Mouse (Mus musculus) midbrain, embryonic 13.5 days (tissue): Measurements from ENCODE around the gene Cdt1. TPM values are rescaled to one million over a fixed set of nuclear protein-coding genes. Genes with fewer than 3 reads are reported as not detected.

Experiments used
- ATAC-seq: fragments of 200-750 bp; cut with Nextera tagmentation; 2 replicates; pipeline ENCODE4 v1.8.0; 2017; ENCODE audit warnings: mild to moderate bottlenecking, moderate TSS enrichment, moderate library complexity
- H3K27ac ChIP-seq: fragments of 300-500 bp; sonication (generic); 2 replicates; pipeline ENCODE4 v1.5.1; 2015; ENCODE audit warnings: inconsistent platforms, mild to moderate bottlenecking, moderate library complexity
- H3K27me3 ChIP-seq: fragments of 300-500 bp; sonication (generic); 2 replicates; pipeline ENCODE4 v1.6.1; 2015; ENCODE audit warnings: mild to moderate bottlenecking, inconsistent platforms
- H3K36me3 ChIP-seq: fragments of 300-500 bp; sonication (generic); 2 replicates; pipeline ENCODE4 v1.6.1; 2015; ENCODE audit warnings: mild to moderate bottlenecking, inconsistent platforms
- H3K4me1 ChIP-seq: fragments of 300-500 bp; sonication (generic); replicated peaks from 2 replicates; pipeline ENCODE4 v1.6.1; 2015; ENCODE audit warnings: inconsistent platforms
- H3K4me2 ChIP-seq: fragments of 300-500 bp; sonication (generic); replicated peaks from 2 replicates; pipeline ENCODE4 v1.6.1; 2015; ENCODE audit warnings: moderate library complexity, mild to moderate bottlenecking, inconsistent platforms
- H3K4me3 ChIP-seq: fragments of 300-500 bp; sonication (generic); replicated peaks from 2 replicates; pipeline ENCODE4 v1.5.1; 2015; ENCODE audit warnings: mild to moderate bottlenecking, inconsistent platforms
- H3K9ac ChIP-seq: fragments of 300-500 bp; sonication (generic); replicated peaks from 2 replicates; pipeline ENCODE4 v1.6.1; 2015; ENCODE audit warnings: mild to moderate bottlenecking, inconsistent platforms
- H3K9me3 ChIP-seq: fragments of 300-500 bp; sonication (generic); 2 replicates; pipeline ENCODE4 v1.6.1; 2016; ENCODE audit warnings: mild to moderate bottlenecking, inconsistent platforms
- WGBS: fragments of 180-500 bp; shearing (Covaris S2); methylation state at CpG from one replicate; pipeline ENCODE4 v1.1.7; 2015; 5-methylcytosine and 5-hydroxymethylcytosine counted together
- polyA plus RNA-seq: library from polyadenylated mRNA; unstranded; fragments of >200 nt; fragmentation: Nextera tagmentation; extraction: Ambion mirVana; gene quantifications from 2 replicates; pipeline ENCODE4 v1.2.1, GENCODE M21; 2015

The Cdt1 gene
- polyA plus RNA-seq, 1 experiment from 2014 or later, result 14.1 TPM

GRCm38 (mm10) chr8:122606810-122607209 is 39.0 kb downstream of the Cdt1 start:
- 89% methylated on average over 11 of the region's 12 CpGs for WGBS
- H3K4me2 ChIP-seq, result no peak overlapping the region
- peaks cover 9% of the 10 kb centered on the region for H3K4me1 ChIP-seq
- H3K9ac ChIP-seq, result no peak overlapping the region
- H3K27ac ChIP-seq, result no peak overlapping the region
- ATAC-seq, result no peak
- H3K9me3 ChIP-seq, result no peaks in the 10 kb centered on the region
- no peak overlapping the region for H3K4me3 ChIP-seq
- no peaks in the 10 kb centered on the region for H3K36me3 ChIP-seq
- H3K27me3 ChIP-seq, result no peaks in the 10 kb centered on the region

- no peaks in the 10 kb centered on the region for H3K27me3 ChIP-seq
- no peak overlapping the region for H3K9ac ChIP-seq
- H3K36me3 ChIP-seq, result 0 out of 2 replicates have a peak, but pooled peaks cover 5% of the 10 kb centered on the region
- peaks cover 21% of the 10 kb centered on the region for H3K4me1 ChIP-seq
- peak overlapping the region; percentile 93 for H3K4me2 ChIP-seq
- H3K9me3 ChIP-seq, result no peaks in the 10 kb centered on the region
- H3K4me3 ChIP-seq, result 0 out of 2 replicates have a peak overlapping the region, but pooled peaks have one; percentile 61
- WGBS, result 57% methylated on average over 4 of the region's 4 CpGs
- ATAC-seq, result no peak
- no peak overlapping the region for H3K27ac ChIP-seq
Observed at GRCm38 (mm10) chr8:122610209-122610608, 42.4 kb downstream of the Cdt1 start.

- peak; percentile 12; the same call in 1 of the 2 replicates for ATAC-seq
- peaks cover 21% of the 10 kb centered on the region for H3K4me1 ChIP-seq
- 0 out of 2 replicates have a peak, but pooled peaks cover 7% of the 10 kb centered on the region for H3K36me3 ChIP-seq
- peak overlapping the region; percentile 61 for H3K4me3 ChIP-seq
- 2% methylated on average over 20 of the region's 20 CpGs for WGBS
- H3K27me3 ChIP-seq, result no peaks in the 10 kb centered on the region
- peak overlapping the region; percentile 72 for H3K9ac ChIP-seq
- no peaks in the 10 kb centered on the region for H3K9me3 ChIP-seq
- H3K27ac ChIP-seq, result peak overlapping the region; percentile 74
- H3K4me2 ChIP-seq, result peak overlapping the region; percentile 93
Observed at GRCm38 (mm10) chr8:122610612-122611277, 42.9 kb downstream of the Cdt1 start.

- H3K4me2 ChIP-seq, result peak within 1 kb of the TSS; percentile 93
- H3K27me3 ChIP-seq, result no peaks in the 10 kb centered on the region
- peak within 1 kb of the TSS; percentile 61 for H3K4me3 ChIP-seq
- H3K36me3 ChIP-seq, result 0 out of 2 replicates have a peak, but pooled peaks cover 7% of the 10 kb centered on the region
- peak within 1 kb of the TSS; percentile 91 for H3K27ac ChIP-seq
- H3K9me3 ChIP-seq, result no peaks in the 10 kb centered on the region
- peaks cover 21% of the 10 kb centered on the region for H3K4me1 ChIP-seq
- peak within 1 kb of the TSS; percentile 72 for H3K9ac ChIP-seq
- under 1% methylated on average over 46 of the region's 57 CpGs for WGBS
- peak; percentile 95 for ATAC-seq
Observed at GRCm38 (mm10) chr8:122611295-122612133, 43.7 kb downstream of the Cdt1 start, which contains the start of the genes Galns and Trappc2l. Gene Galns (minus strand): TSS chr8:122611463. Gene Trappc2l (plus strand): TSS chr8:122611640.

- Histone ChIP-seq H3K9me3 (no peaks in the 10 kb centered on the region), H3K27me3 (no peaks in the 10 kb centered on the region), H3K36me3 (0 out of 2 replicates have a peak, but pooled peaks cover 7% of the 10 kb centered on the region), H3K27ac (no peak overlapping the region), H3K4me1 (peaks cover 28% of the 10 kb centered on the region), H3K4me3 (no peak overlapping the region), H3K4me2 (no peak overlapping the region), H3K9ac (no peak overlapping the region)
- ATAC-seq, result no peak
- WGBS, result 81% methylated on average over 9 of the region's 9 CpGs
Observed at GRCm38 (mm10) chr8:122616181-122616905, 48.5 kb downstream of the Cdt1 start.

- peak; percentile 31 for ATAC-seq
Observed at GRCm38 (mm10) chr8:122617947-122618546, 50.2 kb downstream of the Cdt1 start.

GRCm38 (mm10) chr8:122618660-122619378 is 51.0 kb downstream of the Cdt1 start:
- Histone ChIP-seq H3K9ac (no peak overlapping the region), H3K27ac (no peak overlapping the region), H3K9me3 (no peaks in the 10 kb centered on the region), H3K27me3 (no peaks in the 10 kb centered on the region), H3K36me3 (0 out of 2 replicates have a peak, but pooled peaks cover 7% of the 10 kb centered on the region), H3K4me3 (no peak overlapping the region), H3K4me1 (peaks cover 17% of the 10 kb centered on the region), H3K4me2 (no peak overlapping the region)
- WGBS, result 58% methylated on average over 6 of the region's 6 CpGs
- no peak for ATAC-seq

More at GRCm38 (mm10) chr8:122617947-122618546, 50.2 kb downstream of the Cdt1 start:
- H3K9me3 ChIP-seq, result no peaks in the 10 kb centered on the region
- H3K4me3 ChIP-seq, result no peak overlapping the region
- H3K27ac ChIP-seq, result no peak overlapping the region; the same call in 1 of the 2 replicates
- no peak overlapping the region for H3K4me2 ChIP-seq
- no peaks in the 10 kb centered on the region for H3K27me3 ChIP-seq
- WGBS, result 32% methylated on average over 5 of the region's 7 CpGs
- 0 out of 2 replicates have a peak, but pooled peaks cover 7% of the 10 kb centered on the region for H3K36me3 ChIP-seq
- H3K4me1 ChIP-seq, result peaks cover 17% of the 10 kb centered on the region
- H3K9ac ChIP-seq, result no peak overlapping the region

- 42% methylated on average over 5 of the region's 5 CpGs for WGBS
- Histone ChIP-seq H3K27me3 (no peaks in the 10 kb centered on the region), H3K27ac (no peak overlapping the region), H3K9me3 (no peaks in the 10 kb centered on the region), H3K4me3 (no peak overlapping the region), H3K4me2 (no peak overlapping the region), H3K36me3 (no peaks in the 10 kb centered on the region), H3K4me1 (peaks cover 17% of the 10 kb centered on the region), H3K9ac (no peak overlapping the region)
- no peak for ATAC-seq
Observed at GRCm38 (mm10) chr8:122620446-122620845, 52.6 kb downstream of the Cdt1 start.

- Histone ChIP-seq H3K27ac (no peak within 1 kb of the TSS), H3K4me1 (peaks cover 17% of the 10 kb centered on the region), H3K4me2 (no peak within 1 kb of the TSS), H3K27me3 (no peaks in the 10 kb centered on the region), H3K9me3 (no peaks in the 10 kb centered on the region), H3K4me3 (no peak within 1 kb of the TSS), H3K9ac (no peak within 1 kb of the TSS), H3K36me3 (no peaks in the 10 kb centered on the region)
- ATAC-seq, result no peak
- 64% methylated on average over 6 of the region's 6 CpGs for WGBS
Observed at GRCm38 (mm10) chr8:122622727-122623126, 54.9 kb downstream of the Cdt1 start, which contains the start of gene Pabpn1l. Gene Pabpn1l (minus strand): TSS chr8:122622739.
